Mouse (Mus musculus): Measurements from ENCODE around the gene Sdhc. TPM values are rescaled to one million over a fixed set of nuclear protein-coding genes. Genes with fewer than 3 reads are reported as not detected.
"Not testable (repeated sequence)": the region's sequence is repeated elsewhere in the genome, so short reads cannot be mapped to it uniquely, and the experiment has no call there.

The Sdhc gene
- polyA plus RNA-seq, 1 experiment from 2014 or later: 207 TPM

DNA sequence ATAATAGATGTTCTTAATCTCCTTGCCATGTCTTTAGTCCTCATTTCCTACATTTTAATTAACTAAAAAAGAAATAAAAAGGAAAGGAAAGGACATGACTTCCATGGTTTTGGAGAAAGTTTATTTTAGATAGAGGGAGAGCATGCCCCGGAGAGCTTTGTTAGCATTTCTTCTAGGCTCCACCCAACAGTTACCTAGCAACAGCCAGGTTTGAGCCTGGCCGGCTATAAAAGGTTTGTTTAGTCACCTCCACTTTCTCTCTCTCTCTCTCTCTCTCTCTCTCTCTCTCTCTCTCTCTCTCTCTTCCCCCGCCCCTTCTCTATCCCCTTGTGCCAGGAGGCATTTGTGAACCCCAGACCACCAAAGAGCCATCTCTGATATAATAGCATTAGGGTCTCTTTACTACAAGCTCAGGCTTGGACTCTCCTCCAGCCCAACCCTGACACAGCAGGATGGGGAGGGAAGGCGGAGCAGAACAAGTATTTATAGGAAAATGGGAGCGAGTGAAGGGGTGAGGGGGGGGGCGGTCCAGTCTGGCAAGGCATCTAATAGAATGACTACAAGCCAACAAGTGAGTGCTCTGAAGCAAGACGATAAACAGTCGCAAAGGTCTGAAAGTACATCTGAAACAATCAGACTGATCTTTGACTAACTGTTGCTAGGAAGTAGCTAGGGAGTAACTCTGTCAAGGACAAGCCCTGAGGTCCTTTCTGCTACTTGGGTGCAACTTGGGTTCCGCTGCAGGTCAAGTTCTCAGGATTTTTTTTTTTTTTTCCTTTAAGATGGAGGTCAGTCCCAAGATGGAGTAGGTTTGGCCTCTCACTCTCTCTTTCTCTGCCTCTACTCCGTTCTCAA, 54.1 kb downstream of the Sdhc start:
- no peak overlapping the region for H3K4me2 ChIP-seq (ENCODE audit: low read depth, low read length)
- no peaks in the 10 kb centered on the region for H3K9me3 ChIP-seq (ENCODE audit: low read length)
- no peak overlapping the region for H3K27ac ChIP-seq (ENCODE audit: low read depth)
- H3K4me3 ChIP-seq (ENCODE audit: low read depth, low read length): no peak overlapping the region
- H3K9ac ChIP-seq (replicated peaks): no peak overlapping the region; the same call in 1 of the 2 replicates
- 32% methylated on average over 10 of the region's 10 CpGs for WGBS (ENCODE audit: insufficient replicate concordance)
- H3K4me1 ChIP-seq (ENCODE audit: insufficient read depth): peaks cover 4% of the 10 kb centered on the region
- no peak for DNase-seq
- no peak for ATAC-seq
- no peak for TF ChIP-seq CTCF (IDR thresholded peaks at IDR 0.05; ENCODE audit: low read depth)
- TF ChIP-seq EP300 (IDR thresholded peaks at IDR 0.05; ENCODE audit: low read depth): no peak
- no peaks in the 10 kb centered on the region for H3K27me3 ChIP-seq (ENCODE audit: insufficient read depth, low read length)
- no peaks in the 10 kb centered on the region for H3K36me3 ChIP-seq (replicated peaks; ENCODE audit: insufficient read depth, low read length)

DNA sequence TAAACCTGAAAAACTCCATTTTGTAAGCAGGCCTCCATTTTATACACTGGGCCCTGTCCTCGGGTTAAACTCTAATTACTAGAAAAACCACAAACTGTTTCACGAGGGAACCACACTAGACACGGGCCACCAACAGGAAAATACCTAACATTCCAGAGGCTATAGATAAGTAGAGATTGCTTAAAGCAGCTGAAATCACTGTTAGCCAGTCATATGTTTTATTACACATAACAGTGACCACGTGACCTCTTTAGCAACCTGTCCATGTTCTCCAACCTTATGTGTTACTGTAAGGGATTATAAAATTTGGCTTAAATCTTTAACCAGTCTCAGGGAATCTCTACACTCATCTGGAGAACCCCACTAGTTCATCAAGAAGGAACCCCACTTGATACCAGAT, 56.0 kb downstream of the Sdhc start:
- Histone ChIP-seq H3K9ac (replicated peaks) (no peak overlapping the region), H3K4me1 (ENCODE audit: insufficient read depth) (peaks cover 4% of the 10 kb centered on the region), H3K36me3 (replicated peaks; ENCODE audit: insufficient read depth, low read length) (no peaks in the 10 kb centered on the region), H3K4me3 (ENCODE audit: low read depth, low read length) (no peak overlapping the region), H3K9me3 (ENCODE audit: low read length) (no peaks in the 10 kb centered on the region), H3K4me2 (ENCODE audit: low read depth, low read length) (no peak overlapping the region), H3K27me3 (ENCODE audit: insufficient read depth, low read length) (no peaks in the 10 kb centered on the region), H3K27ac (ENCODE audit: low read depth) (no peak overlapping the region)
- TF ChIP-seq CTCF (IDR thresholded peaks at IDR 0.05; ENCODE audit: low read depth) (no peak), EP300 (IDR thresholded peaks at IDR 0.05; ENCODE audit: low read depth) (no peak)
- DNase-seq (no peak), ATAC-seq (no peak)
- WGBS (ENCODE audit: insufficient replicate concordance): 37% methylated on average over 4 of the region's 4 CpGs

DNA sequence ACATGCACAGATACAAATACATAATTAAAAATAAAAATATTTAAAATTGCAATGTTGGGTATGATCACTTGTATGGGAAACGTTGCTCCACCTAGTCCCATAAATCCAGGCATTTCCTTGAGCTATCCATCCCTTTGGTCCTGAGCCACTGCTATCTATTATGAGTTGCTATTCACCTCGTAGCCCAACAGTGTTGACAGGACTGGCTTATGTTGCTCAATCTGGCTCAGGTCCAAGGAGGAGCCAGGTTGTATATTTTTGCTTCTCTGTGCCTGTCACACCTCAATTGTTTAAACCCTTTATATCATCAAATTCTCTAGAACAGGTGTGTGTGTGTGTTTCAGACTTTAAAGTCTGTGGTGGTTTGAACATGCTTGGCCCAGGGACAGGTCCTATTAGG, 59.6 kb downstream of the Sdhc start:
- peaks cover 13% of the 10 kb centered on the region for H3K4me1 ChIP-seq (ENCODE audit: insufficient read depth)
- no peak overlapping the region for H3K27ac ChIP-seq (ENCODE audit: low read depth)
- DNase-seq: peak; percentile 53
- H3K4me3 ChIP-seq (ENCODE audit: low read depth, low read length): no peak overlapping the region
- H3K9ac ChIP-seq (replicated peaks): no peak overlapping the region
- ATAC-seq: peak; percentile 66; the same call in 1 of the 2 replicates
- 41% methylated on average over 2 of the region's 2 CpGs for WGBS (ENCODE audit: insufficient replicate concordance)
- H3K9me3 ChIP-seq (ENCODE audit: low read length): no peaks in the 10 kb centered on the region
- H3K27me3 ChIP-seq (ENCODE audit: insufficient read depth, low read length): peaks cover 16% of the 10 kb centered on the region
- TF ChIP-seq CTCF (IDR thresholded peaks at IDR 0.05; ENCODE audit: low read depth) (no peak), EP300 (IDR thresholded peaks at IDR 0.05; ENCODE audit: low read depth) (no peak)
- H3K4me2 ChIP-seq (ENCODE audit: low read depth, low read length): no peak overlapping the region
- H3K36me3 ChIP-seq (replicated peaks; ENCODE audit: insufficient read depth, low read length): no peaks in the 10 kb centered on the region

DNA sequence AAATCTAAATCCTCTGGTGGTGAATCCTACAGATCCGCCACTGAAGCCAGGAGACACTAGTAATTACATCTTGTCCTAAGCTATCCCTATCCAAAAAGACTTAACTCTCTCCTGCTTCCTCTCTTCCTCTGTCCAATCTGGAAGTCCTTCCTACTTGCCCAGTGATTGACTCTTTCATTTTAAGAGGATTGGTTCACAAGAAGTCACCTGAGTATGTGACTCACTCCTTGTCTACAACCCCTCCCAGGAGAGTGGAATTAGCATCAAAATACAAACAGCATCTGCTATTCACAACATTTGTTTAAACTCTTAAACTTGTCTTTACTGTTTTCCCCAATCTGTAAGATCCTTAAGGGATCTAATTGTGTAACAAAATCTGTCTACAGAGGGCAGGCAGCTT, 60.5 kb downstream of the Sdhc start:
- Histone ChIP-seq H3K4me3 (ENCODE audit: low read depth, low read length) (no peak overlapping the region), H3K27ac (ENCODE audit: low read depth) (no peak overlapping the region), H3K4me2 (ENCODE audit: low read depth, low read length) (no peak overlapping the region), H3K9ac (replicated peaks) (no peak overlapping the region), H3K4me1 (ENCODE audit: insufficient read depth) (peaks cover 15% of the 10 kb centered on the region), H3K36me3 (replicated peaks; ENCODE audit: insufficient read depth, low read length) (no peaks in the 10 kb centered on the region), H3K27me3 (ENCODE audit: insufficient read depth, low read length) (peaks cover 20% of the 10 kb centered on the region), H3K9me3 (ENCODE audit: low read length) (no peaks in the 10 kb centered on the region)
- ATAC-seq (no peak), DNase-seq (no peak)
- 96% methylated on average over 1 of the region's 1 CpGs for WGBS (ENCODE audit: insufficient replicate concordance)
- TF ChIP-seq EP300 (IDR thresholded peaks at IDR 0.05; ENCODE audit: low read depth): no peak
- TF ChIP-seq CTCF (IDR thresholded peaks at IDR 0.05; ENCODE audit: low read depth): no peak

DNA sequence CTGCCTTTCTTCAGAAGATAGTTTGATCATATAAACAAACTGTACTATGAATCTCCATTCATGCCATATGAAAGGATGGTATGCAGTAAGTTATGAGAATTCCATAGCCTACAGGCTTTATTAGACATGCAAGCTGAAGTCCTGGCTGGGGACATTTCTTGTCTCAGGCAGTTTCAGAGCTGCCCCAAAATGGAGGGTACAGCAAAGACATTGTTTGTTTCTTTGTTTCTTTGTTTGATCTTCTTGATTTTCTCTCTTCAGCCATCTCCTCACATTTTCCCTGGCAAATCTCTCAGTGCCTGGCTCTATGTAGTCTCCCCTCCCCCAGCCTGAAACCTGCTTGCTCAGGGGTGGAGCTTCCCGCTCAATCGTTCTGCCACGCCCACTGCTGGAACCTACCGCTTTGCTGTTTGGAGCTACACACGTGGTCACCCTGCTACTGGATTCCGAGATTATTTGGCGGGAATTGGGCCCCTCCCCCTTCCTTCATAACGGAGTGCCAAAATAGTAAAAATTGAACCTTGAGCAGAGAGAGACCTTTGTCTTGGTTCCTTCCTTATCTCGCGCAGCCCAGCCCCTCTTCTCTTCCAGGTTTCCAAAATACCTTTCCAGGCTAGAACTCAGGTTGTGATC, 62.0 kb downstream of the Sdhc start:
- H3K36me3 ChIP-seq (replicated peaks; ENCODE audit: insufficient read depth, low read length); H3K9me3 ChIP-seq (ENCODE audit: low read length); H3K9ac ChIP-seq (replicated peaks); H3K27ac ChIP-seq (ENCODE audit: low read depth); ATAC-seq; H3K4me3 ChIP-seq (ENCODE audit: low read depth, low read length): not testable (repeated sequence)
- Histone ChIP-seq H3K4me1 (ENCODE audit: insufficient read depth) (peaks cover 15% of the 10 kb centered on the region), H3K27me3 (ENCODE audit: insufficient read depth, low read length) (peaks cover 20% of the 10 kb centered on the region), H3K4me2 (ENCODE audit: low read depth, low read length) (0 out of 2 replicates have a peak overlapping the region, but pooled peaks have one; percentile 26)
- 4% methylated on average over 10 of the region's 10 CpGs for WGBS (ENCODE audit: insufficient replicate concordance)
- peak; percentile 29 for DNase-seq

DNA sequence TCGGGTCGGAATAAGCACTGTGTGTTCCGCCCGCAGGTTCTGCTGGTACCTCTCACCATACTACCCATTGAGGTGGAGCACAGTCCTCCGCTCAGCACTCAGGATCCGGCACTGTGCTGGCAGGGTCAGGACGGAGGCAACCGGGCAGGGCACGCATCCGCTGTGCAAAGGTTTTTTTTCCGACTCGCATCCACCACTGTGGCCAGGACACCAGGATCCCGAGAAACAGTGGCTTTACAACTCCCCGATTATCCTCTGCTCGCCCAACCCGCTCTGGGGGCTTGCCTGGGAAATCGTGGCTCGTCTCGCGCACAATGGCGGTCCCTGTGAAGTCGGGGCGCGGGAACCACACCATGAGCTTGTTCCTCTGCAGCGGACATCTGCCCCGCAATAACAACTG, 64.7 kb downstream of the Sdhc start:
- H3K4me3 ChIP-seq (ENCODE audit: low read depth, low read length): peak overlapping the region; percentile 34
- no peak for ATAC-seq

DNA sequence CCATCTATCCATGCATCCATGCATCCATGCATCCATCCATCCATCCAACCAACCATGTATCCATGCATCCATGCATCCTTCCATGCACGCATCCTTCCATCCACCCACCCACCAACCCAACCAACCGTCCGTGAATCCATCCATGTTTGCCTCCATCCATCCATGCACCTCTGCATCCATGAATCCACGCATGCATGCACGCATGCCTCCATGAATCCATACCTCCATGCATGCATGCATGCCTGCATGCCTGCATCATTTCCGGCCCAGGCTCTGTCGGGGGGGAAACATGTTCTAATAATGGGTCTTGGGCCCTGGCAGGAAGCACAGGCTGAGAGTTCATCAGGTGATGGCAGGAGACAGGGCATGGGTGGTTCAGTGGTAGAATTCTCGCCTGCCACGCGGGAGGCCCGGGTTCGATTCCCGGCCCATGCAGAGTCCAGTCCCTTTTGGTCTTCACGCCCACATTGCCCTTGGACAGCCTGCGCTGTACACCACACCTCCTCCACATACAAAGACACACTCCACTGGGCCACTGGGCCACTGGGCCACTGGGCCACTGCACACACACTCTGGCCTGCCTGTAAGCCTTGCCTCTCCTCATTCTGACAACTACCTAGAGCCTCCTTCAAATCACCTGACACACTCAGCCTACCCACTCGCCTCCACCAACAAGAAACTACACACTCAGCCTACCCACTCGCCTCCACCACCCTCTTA, 68.7 kb downstream of the Sdhc start:
- H3K4me3 ChIP-seq (ENCODE audit: low read depth, low read length); H3K4me1 ChIP-seq (ENCODE audit: insufficient read depth); H3K9ac ChIP-seq (replicated peaks); H3K4me2 ChIP-seq (ENCODE audit: low read depth, low read length); H3K36me3 ChIP-seq (replicated peaks; ENCODE audit: insufficient read depth, low read length); H3K9me3 ChIP-seq (ENCODE audit: low read length); H3K27ac ChIP-seq (ENCODE audit: low read depth); DNase-seq: not testable (repeated sequence)
- 28% methylated on average over 9 of the region's 17 CpGs for WGBS (ENCODE audit: insufficient replicate concordance)
- H3K27me3 ChIP-seq (ENCODE audit: insufficient read depth, low read length): peaks cover 28% of the 10 kb centered on the region
- peak; percentile 6 for ATAC-seq

More for the DNA sequence above, 64.7 kb downstream of the Sdhc start:
- no peak overlapping the region for H3K9ac ChIP-seq (replicated peaks)
- H3K4me1 ChIP-seq (ENCODE audit: insufficient read depth): peaks cover 15% of the 10 kb centered on the region
- peak overlapping the region; percentile 60 for H3K4me2 ChIP-seq (ENCODE audit: low read depth, low read length)
- under 1% methylated on average over 26 of the region's 26 CpGs for WGBS (ENCODE audit: insufficient replicate concordance)
- H3K9me3 ChIP-seq (ENCODE audit: low read length): no peaks in the 10 kb centered on the region
- TF ChIP-seq EP300 (IDR thresholded peaks at IDR 0.05; ENCODE audit: low read depth) (no peak), CTCF (IDR thresholded peaks at IDR 0.05; ENCODE audit: low read depth) (no peak)
- H3K27ac ChIP-seq (ENCODE audit: low read depth): no peak overlapping the region
- no peaks in the 10 kb centered on the region for H3K36me3 ChIP-seq (replicated peaks; ENCODE audit: insufficient read depth, low read length)
- peaks cover 22% of the 10 kb centered on the region for H3K27me3 ChIP-seq (ENCODE audit: insufficient read depth, low read length)
- no peak for DNase-seq

DNA sequence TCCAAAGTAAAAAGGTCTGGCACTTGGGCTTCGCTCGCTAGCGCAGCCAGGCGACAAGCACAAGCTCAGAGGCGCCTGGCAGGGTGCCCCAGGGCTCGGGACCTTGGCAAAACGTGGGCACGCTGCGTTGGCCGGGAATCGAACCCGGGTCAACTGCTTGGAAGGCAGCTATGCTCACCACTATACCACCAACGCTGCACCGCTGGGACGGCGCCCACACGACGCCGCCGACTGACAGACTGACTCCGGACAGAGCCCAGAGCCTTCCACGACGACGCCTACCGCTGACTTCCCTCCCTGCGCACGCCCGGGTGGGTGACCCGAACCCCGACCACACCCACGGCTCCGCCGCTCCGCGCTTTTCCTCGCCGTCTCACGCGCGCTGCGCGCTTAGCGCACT, 70.6 kb downstream of the Sdhc start:
- not testable (repeated sequence) for H3K9me3 ChIP-seq (ENCODE audit: low read length); H3K36me3 ChIP-seq (replicated peaks; ENCODE audit: insufficient read depth, low read length); H3K4me3 ChIP-seq (ENCODE audit: low read depth, low read length); H3K4me2 ChIP-seq (ENCODE audit: low read depth, low read length); H3K27ac ChIP-seq (ENCODE audit: low read depth); H3K9ac ChIP-seq (replicated peaks); DNase-seq; H3K4me1 ChIP-seq (ENCODE audit: insufficient read depth)
- H3K27me3 ChIP-seq (ENCODE audit: insufficient read depth, low read length): peaks cover 15% of the 10 kb centered on the region
- WGBS (ENCODE audit: insufficient replicate concordance): no CpG with 5 or more reads among the region's 43 CpGs
- ATAC-seq: peak; percentile 73
